Mouse (Mus musculus): Measurements from ENCODE around the gene Slc45a2. TPM values are rescaled to one million over a fixed set of nuclear protein-coding genes. Genes with fewer than 3 reads are reported as not detected.
A peak's percentile ranks its signal among the peaks of the same experiment; 100 is the strongest.

Slc45a2 gene
- polyA plus RNA-seq, 1 experiment from 2014 or later: not detected

DNA sequence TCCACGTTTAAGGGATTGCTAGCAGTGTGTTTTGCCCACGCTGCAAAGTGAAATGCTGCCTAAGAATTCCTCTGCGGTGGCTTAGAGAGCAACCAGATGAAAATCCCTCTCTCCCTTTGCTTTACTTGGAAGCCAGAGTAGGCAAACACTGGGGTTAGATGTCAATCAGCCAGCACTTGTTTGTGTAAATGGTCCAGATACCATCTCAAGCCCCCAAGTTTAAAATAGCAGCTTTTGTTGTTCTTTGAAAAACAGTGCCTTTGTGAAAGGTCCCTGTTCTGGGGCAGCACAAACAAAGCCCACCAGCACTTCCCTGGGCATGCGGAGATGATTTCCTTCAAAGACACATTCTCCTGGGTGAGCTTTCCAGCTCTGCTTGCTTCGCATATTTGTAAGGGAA is 65.8 kb downstream of the Slc45a2 start:
- Histone ChIP-seq H3K27me3 (replicated peaks; ENCODE audit: control insufficient read depth, insufficient read depth, low read length) (no peaks in the 10 kb centered on the region), H3K4me1 (ENCODE audit: control insufficient read depth, insufficient read depth, low read length) (0 out of 2 replicates have a peak, but pooled peaks cover 11% of the 10 kb centered on the region), H3K27ac (ENCODE audit: low read depth, low read length) (no peak overlapping the region), H3K9ac (ENCODE audit: low read length) (no peak overlapping the region), H3K4me2 (ENCODE audit: low read length) (peak overlapping the region; percentile 52), H3K9me3 (replicated peaks; ENCODE audit: control insufficient read depth, low read length) (no peaks in the 10 kb centered on the region), H3K36me3 (ENCODE audit: control insufficient read depth, insufficient read depth, low read length) (no peaks in the 10 kb centered on the region), H3K4me3 (ENCODE audit: low read depth, low read length) (no peak overlapping the region)
- peak; percentile 15 for DNase-seq (ENCODE audit: low spot score)
- 13% methylated on average over 5 of the region's 5 CpGs for WGBS
- ATAC-seq: no peak

DNA sequence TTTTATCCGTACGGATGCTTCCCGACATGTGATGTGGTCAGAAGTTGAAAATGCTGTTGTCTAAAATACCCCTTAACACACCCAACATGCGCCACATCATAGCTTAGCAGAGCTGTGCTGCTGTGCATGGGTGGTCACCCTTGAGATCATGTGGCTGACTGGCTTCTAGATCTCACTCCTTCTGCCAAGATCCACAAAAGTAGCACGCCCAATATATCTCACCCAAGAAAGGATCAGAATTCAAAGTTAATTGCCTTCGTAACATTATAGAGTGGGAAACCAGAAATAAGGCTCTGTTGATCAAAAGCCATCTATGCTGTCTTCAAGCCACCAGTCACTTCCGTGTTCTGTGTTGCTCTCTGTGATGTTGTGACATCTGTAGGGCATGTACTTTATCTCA is 67.4 kb downstream of the Slc45a2 start:
- Histone ChIP-seq H3K4me2 (ENCODE audit: low read length) (no peak overlapping the region), H3K4me3 (ENCODE audit: low read depth, low read length) (no peak overlapping the region), H3K9ac (ENCODE audit: low read length) (no peak overlapping the region), H3K27ac (ENCODE audit: low read depth, low read length) (no peak overlapping the region), H3K9me3 (replicated peaks; ENCODE audit: control insufficient read depth, low read length) (no peaks in the 10 kb centered on the region), H3K36me3 (ENCODE audit: control insufficient read depth, insufficient read depth, low read length) (no peaks in the 10 kb centered on the region), H3K27me3 (replicated peaks; ENCODE audit: control insufficient read depth, insufficient read depth, low read length) (no peaks in the 10 kb centered on the region), H3K4me1 (ENCODE audit: control insufficient read depth, insufficient read depth, low read length) (0 out of 2 replicates have a peak, but pooled peaks cover 11% of the 10 kb centered on the region)
- 86% methylated on average over 7 of the region's 7 CpGs for WGBS
- no peak for DNase-seq (ENCODE audit: low spot score)
- ATAC-seq: no peak

DNA sequence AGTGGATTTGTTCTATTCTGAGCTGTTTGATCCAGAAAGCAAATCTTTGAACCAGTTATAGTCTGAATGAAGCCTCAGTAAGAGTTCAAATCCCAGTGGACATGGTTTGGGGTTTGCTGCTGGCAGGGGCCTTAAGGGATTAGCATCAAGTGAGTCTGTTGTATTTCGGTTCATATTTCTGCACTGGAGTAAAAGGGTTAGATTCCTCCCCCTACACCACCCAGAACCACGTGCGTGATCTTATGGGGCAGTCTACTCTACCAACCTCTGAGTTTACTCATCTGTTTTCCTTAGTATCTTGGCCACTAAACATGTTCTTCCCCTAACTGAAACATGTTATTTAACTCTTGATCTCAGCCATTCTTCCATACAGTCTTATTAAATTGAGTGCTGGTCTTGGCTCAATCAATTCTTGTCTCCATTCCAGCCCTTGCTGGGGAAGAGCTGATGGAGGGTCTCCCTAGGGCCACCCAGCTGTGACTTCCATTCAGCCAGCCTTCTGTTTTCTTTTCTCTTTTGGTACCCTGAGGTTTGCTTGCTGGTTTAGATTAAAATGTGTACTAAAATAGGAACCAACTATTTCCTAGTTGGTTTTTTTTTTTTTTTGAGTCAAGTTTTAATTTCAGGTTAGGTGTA is 75.3 kb downstream of the Slc45a2 start:
- Histone ChIP-seq H3K27me3 (replicated peaks; ENCODE audit: control insufficient read depth, insufficient read depth, low read length) (no peaks in the 10 kb centered on the region), H3K4me3 (ENCODE audit: low read depth, low read length) (no peak overlapping the region), H3K9me3 (replicated peaks; ENCODE audit: control insufficient read depth, low read length) (no peaks in the 10 kb centered on the region), H3K27ac (ENCODE audit: low read depth, low read length) (no peak overlapping the region), H3K9ac (ENCODE audit: low read length) (no peak overlapping the region), H3K4me1 (ENCODE audit: control insufficient read depth, insufficient read depth, low read length) (no peaks in the 10 kb centered on the region), H3K4me2 (ENCODE audit: low read length) (no peak overlapping the region), H3K36me3 (ENCODE audit: control insufficient read depth, insufficient read depth, low read length) (no peaks in the 10 kb centered on the region)
- ATAC-seq (no peak), DNase-seq (ENCODE audit: low spot score) (no peak)
- 81% methylated on average over 3 of the region's 3 CpGs for WGBS

Other genes with a start within 250 kb of the Slc45a2 start
- gene C1qtnf3, start 48.4 kb upstream of the Slc45a2 start, polyA plus RNA-seq (2014; fragmentation: Nextera tagmentation; extraction: Ambion mirVana): 0.15 and 0.23 TPM in 2 replicates
- gene Amacr, start 19.0 kb upstream of the Slc45a2 start, polyA plus RNA-seq (2014; fragmentation: Nextera tagmentation; extraction: Ambion mirVana): 11.4 and 12.9 TPM in 2 replicates
- 1.2 TPM in 2 replicates for gene Rxfp3, start 37.3 kb downstream of the Slc45a2 start, polyA plus RNA-seq (2014; fragmentation: Nextera tagmentation; extraction: Ambion mirVana)
- gene Adamts12, start 64.1 kb downstream of the Slc45a2 start, polyA plus RNA-seq (2014; fragmentation: Nextera tagmentation; extraction: Ambion mirVana): 0.88 and 1.4 TPM in 2 replicates